Mouse (Mus musculus): ENCODE measurements at regions not wholly inside any gene's neighbourhood (a gene's known extent, or its start where the extent isn't known, plus 50 kb on each side); places are given as distances from the start of the nearest gene placed in this dataset.
A peak's percentile ranks its signal among the peaks of the same experiment; 100 is the strongest.
"Not testable (repeated sequence)": the region's sequence is repeated elsewhere in the genome, so short reads cannot be mapped to it uniquely, and the experiment has no call there.

- Histone ChIP-seq H3K4me3 (replicated peaks; ENCODE audit: low read length) (no peak overlapping the region), H3K27ac (no peak overlapping the region), H3K4me2 (replicated peaks) (no peak overlapping the region), H3K4me1 (replicated peaks; ENCODE audit: control insufficient read depth, insufficient read depth, low read length) (no peaks in the 10 kb centered on the region), H3K9ac (no peak overlapping the region), H3K36me3 (replicated peaks; ENCODE audit: control insufficient read depth, insufficient read depth) (no peaks in the 10 kb centered on the region), H3K27me3 (ENCODE audit: control insufficient read depth, insufficient read depth, low read length) (no peaks in the 10 kb centered on the region), H3K9me3 (ENCODE audit: control insufficient read depth, low read length) (no peaks in the 10 kb centered on the region)
- 98% methylated on average over 1 of the region's 1 CpGs for WGBS
- DNase-seq (ENCODE audit: low spot score), result no peak
- no peak for ATAC-seq (ENCODE audit: low FRiP score)
Observed at GRCm38 (mm10) chr3:18428908-18429307, 480.7 kb downstream of the Cypt12 start.

GRCm38 (mm10) chr3:18438845-18439244, 490.6 kb downstream of the Cypt12 start:
- ATAC-seq (ENCODE audit: low FRiP score), result no peak
- Histone ChIP-seq H3K9me3 (ENCODE audit: control insufficient read depth, low read length) (no peaks in the 10 kb centered on the region), H3K4me1 (replicated peaks; ENCODE audit: control insufficient read depth, insufficient read depth, low read length) (no peaks in the 10 kb centered on the region), H3K36me3 (replicated peaks; ENCODE audit: control insufficient read depth, insufficient read depth) (no peaks in the 10 kb centered on the region), H3K4me2 (replicated peaks) (no peak overlapping the region), H3K27me3 (ENCODE audit: control insufficient read depth, insufficient read depth, low read length) (no peaks in the 10 kb centered on the region), H3K27ac (no peak overlapping the region), H3K9ac (no peak overlapping the region), H3K4me3 (replicated peaks; ENCODE audit: low read length) (no peak overlapping the region)
- DNase-seq (ENCODE audit: low spot score), result no peak
- WGBS, result 74% methylated on average over 5 of the region's 5 CpGs

DNA sequence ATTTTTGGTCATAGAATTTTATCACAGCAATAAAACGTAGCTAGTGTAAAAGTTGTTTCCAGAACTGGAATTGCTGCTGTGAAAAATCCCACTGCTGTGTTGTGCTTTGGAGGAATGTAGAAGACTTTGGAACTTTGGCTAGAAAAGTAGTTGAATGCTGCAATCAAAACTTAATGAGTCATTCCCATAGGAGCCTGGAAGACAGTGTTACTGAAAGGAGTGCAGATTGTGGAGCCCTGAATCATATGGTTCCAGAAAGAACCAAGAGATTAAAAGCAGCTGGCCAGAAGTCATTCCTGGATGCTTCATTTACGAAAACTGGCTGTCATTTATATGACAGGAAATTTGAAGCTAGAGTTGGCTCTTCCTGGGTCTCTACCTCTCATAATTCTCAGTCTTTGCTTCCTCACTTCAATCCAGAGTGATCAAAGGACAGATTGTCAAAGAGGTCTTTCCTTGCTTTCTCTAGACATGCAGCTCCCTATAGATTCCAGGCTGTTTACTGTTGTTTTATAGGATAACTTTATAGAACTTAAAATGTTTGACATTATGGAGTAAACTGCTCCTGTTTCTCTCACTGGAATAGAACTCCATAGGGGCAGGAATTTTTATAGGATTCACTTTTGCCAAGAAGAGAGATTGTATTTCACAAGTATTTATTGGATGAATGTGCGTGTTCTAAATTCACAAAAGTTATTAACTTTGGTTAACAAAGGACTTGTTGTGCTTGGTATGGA, 504.2 kb downstream of the Cypt12 start:
- no peak for ATAC-seq (ENCODE audit: low FRiP score)
- H3K36me3 ChIP-seq (replicated peaks; ENCODE audit: control insufficient read depth, insufficient read depth), result no peaks in the 10 kb centered on the region
- no peak overlapping the region for H3K4me2 ChIP-seq (replicated peaks)
- H3K4me3 ChIP-seq (replicated peaks; ENCODE audit: low read length), result no peak overlapping the region
- H3K9ac ChIP-seq, result no peak overlapping the region
- 90% methylated on average over 3 of the region's 3 CpGs for WGBS
- H3K9me3 ChIP-seq (ENCODE audit: control insufficient read depth, low read length), result no peaks in the 10 kb centered on the region
- H3K27me3 ChIP-seq (ENCODE audit: control insufficient read depth, insufficient read depth, low read length), result no peaks in the 10 kb centered on the region
- H3K27ac ChIP-seq, result no peak overlapping the region
- DNase-seq (ENCODE audit: low spot score), result no peak
- H3K4me1 ChIP-seq (replicated peaks; ENCODE audit: control insufficient read depth, insufficient read depth, low read length), result no peaks in the 10 kb centered on the region

DNA sequence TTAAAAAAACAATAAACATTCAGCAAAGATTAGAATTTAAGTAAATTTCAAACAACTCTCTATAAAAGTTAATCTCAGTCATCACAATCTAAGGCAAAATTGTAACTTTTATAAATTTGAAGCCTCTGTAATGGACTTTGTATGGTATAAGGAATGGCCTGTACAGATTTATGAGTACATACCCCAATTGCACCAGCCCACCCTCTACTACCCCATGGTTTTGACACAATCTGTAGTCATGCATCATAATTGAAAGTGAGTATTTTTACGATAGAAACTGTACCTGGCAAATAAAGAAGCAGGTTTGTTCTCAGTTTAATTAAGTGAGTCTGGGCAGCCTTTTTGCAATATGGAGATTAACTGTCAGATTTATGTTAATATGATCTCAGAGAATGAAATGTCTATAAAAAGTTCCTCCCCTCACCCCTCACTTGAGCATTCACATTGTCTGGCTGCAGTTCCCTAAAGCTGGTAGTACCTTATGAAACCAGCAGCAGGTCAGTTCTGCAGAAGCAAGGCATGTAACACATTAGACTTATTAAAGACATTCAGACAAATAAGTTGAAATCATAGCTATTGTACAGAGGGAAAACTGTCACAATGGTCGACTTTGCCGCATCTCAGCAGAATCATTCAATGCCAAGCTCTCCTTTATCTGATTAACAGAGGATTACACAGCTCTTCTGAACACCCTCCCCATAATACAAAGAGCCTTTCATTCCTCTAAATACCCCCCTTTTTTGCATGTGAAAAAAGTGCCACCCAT, 505.2 kb downstream of the Cypt12 start:
- H3K4me1 ChIP-seq (replicated peaks; ENCODE audit: control insufficient read depth, insufficient read depth, low read length), result no peaks in the 10 kb centered on the region
- H3K27ac ChIP-seq, result no peak overlapping the region
- no peak overlapping the region for H3K4me2 ChIP-seq (replicated peaks)
- H3K9ac ChIP-seq, result no peak overlapping the region
- DNase-seq (ENCODE audit: low spot score) (no peak), ATAC-seq (ENCODE audit: low FRiP score) (peak; percentile 61; the same call in 1 of the 2 replicates)
- H3K36me3 ChIP-seq (replicated peaks; ENCODE audit: control insufficient read depth, insufficient read depth), result no peaks in the 10 kb centered on the region
- no peaks in the 10 kb centered on the region for H3K27me3 ChIP-seq (ENCODE audit: control insufficient read depth, insufficient read depth, low read length)
- no peak overlapping the region for H3K4me3 ChIP-seq (replicated peaks; ENCODE audit: low read length)
- H3K9me3 ChIP-seq (ENCODE audit: control insufficient read depth, low read length), result no peaks in the 10 kb centered on the region
- WGBS, result 34% methylated on average over 2 of the region's 3 CpGs

GRCm38 (mm10) chr3:18453986-18454291, 505.7 kb downstream of the Cypt12 start:
- Histone ChIP-seq H3K4me1 (replicated peaks; ENCODE audit: control insufficient read depth, insufficient read depth, low read length) (no peaks in the 10 kb centered on the region), H3K4me2 (replicated peaks) (no peak overlapping the region), H3K4me3 (replicated peaks; ENCODE audit: low read length) (no peak overlapping the region), H3K36me3 (replicated peaks; ENCODE audit: control insufficient read depth, insufficient read depth) (no peaks in the 10 kb centered on the region), H3K9me3 (ENCODE audit: control insufficient read depth, low read length) (no peaks in the 10 kb centered on the region), H3K27me3 (ENCODE audit: control insufficient read depth, insufficient read depth, low read length) (no peaks in the 10 kb centered on the region), H3K9ac (no peak overlapping the region), H3K27ac (no peak overlapping the region)
- 30% methylated on average over 2 of the region's 2 CpGs for WGBS
- DNase-seq (ENCODE audit: low spot score) (no peak), ATAC-seq (ENCODE audit: low FRiP score) (peak; percentile 46; the same call in 1 of the 2 replicates)

GRCm38 (mm10) chr3:18454558-18455191, 506.5 kb downstream of the Cypt12 start:
- ATAC-seq (ENCODE audit: low FRiP score), result 0 out of 2 replicates have a peak, but pooled peaks have one; percentile 28
- H3K9me3 ChIP-seq (ENCODE audit: control insufficient read depth, low read length); H3K4me2 ChIP-seq (replicated peaks); H3K36me3 ChIP-seq (replicated peaks; ENCODE audit: control insufficient read depth, insufficient read depth); H3K4me3 ChIP-seq (replicated peaks; ENCODE audit: low read length); H3K27ac ChIP-seq; H3K27me3 ChIP-seq (ENCODE audit: control insufficient read depth, insufficient read depth, low read length); DNase-seq (ENCODE audit: low spot score); H3K4me1 ChIP-seq (replicated peaks; ENCODE audit: control insufficient read depth, insufficient read depth, low read length); H3K9ac ChIP-seq: not testable (repeated sequence)
- 76% methylated on average over 3 of the region's 4 CpGs for WGBS

- ATAC-seq (ENCODE audit: low FRiP score) (0 out of 2 replicates have a peak, but pooled peaks have one; percentile 35), DNase-seq (ENCODE audit: low spot score) (peak; percentile 51)
- 55% methylated on average over 2 of the region's 2 CpGs for WGBS
Observed at GRCm38 (mm10) chr3:18456033-18456690, 508.0 kb downstream of the Cypt12 start.

DNA sequence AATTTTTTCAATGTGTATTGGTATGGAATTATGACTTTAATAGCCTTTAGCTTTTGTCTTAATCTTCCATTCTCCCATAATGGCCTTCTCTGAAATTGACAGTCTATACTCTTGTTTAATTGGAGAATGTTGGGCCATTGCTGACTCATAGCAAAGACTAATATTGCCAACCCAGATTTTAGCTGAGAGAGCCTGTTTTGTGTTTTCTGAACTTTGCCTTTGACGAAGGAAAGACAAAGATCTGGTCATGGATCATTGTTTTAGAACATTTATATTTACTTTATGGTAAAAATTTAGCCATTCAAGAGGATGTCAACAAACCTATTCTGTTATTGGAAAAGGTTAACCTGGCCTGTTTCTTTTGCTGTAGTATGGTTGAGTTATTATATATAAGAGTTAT, 512.1 kb downstream of the Cypt12 start:
- H3K4me3 ChIP-seq (replicated peaks; ENCODE audit: low read length), result no peak overlapping the region
- no peaks in the 10 kb centered on the region for H3K27me3 ChIP-seq (ENCODE audit: control insufficient read depth, insufficient read depth, low read length)
- DNase-seq (ENCODE audit: low spot score), result no peak
- no peak overlapping the region for H3K27ac ChIP-seq
- H3K36me3 ChIP-seq (replicated peaks; ENCODE audit: control insufficient read depth, insufficient read depth), result no peaks in the 10 kb centered on the region
- H3K9me3 ChIP-seq (ENCODE audit: control insufficient read depth, low read length), result no peaks in the 10 kb centered on the region
- WGBS, result 95% methylated on average over 1 of the region's 1 CpGs
- no peaks in the 10 kb centered on the region for H3K4me1 ChIP-seq (replicated peaks; ENCODE audit: control insufficient read depth, insufficient read depth, low read length)
- no peak overlapping the region for H3K9ac ChIP-seq
- no peak for ATAC-seq (ENCODE audit: low FRiP score)
- no peak overlapping the region for H3K4me2 ChIP-seq (replicated peaks)

More at GRCm38 (mm10) chr3:18456033-18456690, 508.0 kb downstream of the Cypt12 start:
- H3K36me3 ChIP-seq (replicated peaks; ENCODE audit: control insufficient read depth, insufficient read depth), result no peaks in the 10 kb centered on the region
- H3K9ac ChIP-seq, result no peak overlapping the region
- no peaks in the 10 kb centered on the region for H3K9me3 ChIP-seq (ENCODE audit: control insufficient read depth, low read length)
- H3K27me3 ChIP-seq (ENCODE audit: control insufficient read depth, insufficient read depth, low read length), result no peaks in the 10 kb centered on the region
- no peak overlapping the region for H3K4me3 ChIP-seq (replicated peaks; ENCODE audit: low read length)
- no peak overlapping the region for H3K4me2 ChIP-seq (replicated peaks)
- H3K27ac ChIP-seq, result no peak overlapping the region
- H3K4me1 ChIP-seq (replicated peaks; ENCODE audit: control insufficient read depth, insufficient read depth, low read length), result no peaks in the 10 kb centered on the region

DNA sequence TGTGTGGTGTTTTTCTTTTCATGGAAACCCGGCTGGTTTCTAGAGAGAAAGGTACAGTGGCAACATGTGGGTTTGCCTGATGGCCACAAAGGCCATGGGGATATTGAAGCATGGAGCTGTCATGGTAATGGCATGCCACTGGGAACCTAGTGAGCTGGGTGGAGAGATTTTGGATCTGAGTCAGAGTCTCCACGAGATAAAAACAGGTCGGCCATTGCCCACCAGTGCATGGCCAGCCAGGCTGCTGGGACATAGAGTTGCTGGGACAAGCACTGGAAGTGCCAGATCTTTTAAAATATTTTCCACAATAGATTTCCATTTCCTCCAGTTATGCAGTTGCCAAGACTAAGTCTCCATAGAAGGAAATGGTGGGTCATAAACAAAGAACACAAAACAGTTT, 523.6 kb downstream of the Cypt12 start:
- ATAC-seq (ENCODE audit: low FRiP score), result no peak
- H3K9me3 ChIP-seq (ENCODE audit: control insufficient read depth, low read length), result no peaks in the 10 kb centered on the region
- 87% methylated on average over 3 of the region's 3 CpGs for WGBS

More for the DNA sequence above, 523.6 kb downstream of the Cypt12 start:
- Histone ChIP-seq H3K4me2 (replicated peaks) (no peak overlapping the region), H3K27me3 (ENCODE audit: control insufficient read depth, insufficient read depth, low read length) (no peaks in the 10 kb centered on the region), H3K27ac (no peak overlapping the region), H3K4me1 (replicated peaks; ENCODE audit: control insufficient read depth, insufficient read depth, low read length) (no peaks in the 10 kb centered on the region), H3K36me3 (replicated peaks; ENCODE audit: control insufficient read depth, insufficient read depth) (no peaks in the 10 kb centered on the region), H3K4me3 (replicated peaks; ENCODE audit: low read length) (no peak overlapping the region), H3K9ac (no peak overlapping the region)
- no peak for DNase-seq (ENCODE audit: low spot score)

All from hindbrain, embryonic 14.5 days (tissue).